Mouse (Mus musculus) lung, embryonic 14.5 days (tissue): ENCODE results near the gene Snx29. TPM values are rescaled to one million over a fixed set of nuclear protein-coding genes. Genes with fewer than 3 reads are reported as not detected.
"Not testable (repeated sequence)": the region's sequence is repeated elsewhere in the genome, so short reads cannot be mapped to it uniquely, and the experiment has no call there.

ENCODE experiments used
- ATAC-seq: fragments of 200-750 bp; cut with Nextera tagmentation; 2 replicates; pipeline ENCODE4 v1.8.0; 2017; ENCODE audit warnings: mild to moderate bottlenecking, moderate TSS enrichment, moderate library complexity; ENCODE audit not compliant: insufficient read depth
- DNase-seq: peaks from one replicate; pipeline ENCODE4 v3.0.0-alpha.2; 2015
- H3K27ac ChIP-seq: fragments of 300-500 bp; sonication (generic); 2 replicates; pipeline ENCODE4 v1.5.1; 2014; ENCODE audit warnings: low read depth, mild to moderate bottlenecking, moderate library complexity
- H3K27me3 ChIP-seq: fragments of 300-500 bp; sonication (generic); 2 replicates; pipeline ENCODE4 v1.6.1; 2014; ENCODE audit warnings: low read length, control low read depth; ENCODE audit not compliant: insufficient read depth
- H3K36me3 ChIP-seq: fragments of 300-500 bp; sonication (generic); 2 replicates; pipeline ENCODE4 v1.6.1; 2014; ENCODE audit warnings: control low read depth; ENCODE audit not compliant: insufficient read depth
- H3K4me1 ChIP-seq: fragments of 300-500 bp; sonication (generic); 2 replicates; pipeline ENCODE4 v1.6.1; 2014; ENCODE audit warnings: antibody characterized with exemption, control low read depth; ENCODE audit not compliant: insufficient read depth
- H3K4me2 ChIP-seq: fragments of 300-500 bp; sonication (generic); 2 replicates; pipeline ENCODE4 v1.6.1; 2014; ENCODE audit warnings: mild to moderate bottlenecking
- H3K4me3 ChIP-seq: fragments of 300-500 bp; sonication (generic); 2 replicates; pipeline ENCODE4 v1.5.1; 2014; ENCODE audit warnings: low read depth, low read length
- H3K9ac ChIP-seq: fragments of 300-500 bp; sonication (generic); 2 replicates; pipeline ENCODE4 v1.6.1; 2014
- H3K9me3 ChIP-seq: fragments of 300-500 bp; sonication (generic); 2 replicates; pipeline ENCODE4 v1.6.1; 2016; ENCODE audit warnings: low read depth, low read length, control low read depth
- CTCF ChIP-seq: IDR thresholded peaks from 2 replicates; pipeline ENCODE4 v1.5.1; 2016; ENCODE audit warnings: antibody characterized with exemption, low read depth
- WGBS: fragments of 180-500 bp; shearing (Covaris S2); extraction: QIAGEN DNeasy Blood & Tissue Kit; methylation state at CpG from one replicate; pipeline ENCODE4 v1.1.7; 2014; 5-methylcytosine and 5-hydroxymethylcytosine counted together
- polyA plus RNA-seq: library from polyadenylated mRNA; unstranded; fragments of >200 nt; fragmentation: Nextera tagmentation; extraction: Ambion mirVana; gene quantifications from 2 replicates; pipeline ENCODE4 v1.2.1, GENCODE M21; 2014

Snx29 gene
- polyA plus RNA-seq, 1 experiment from 2014 or later, result 10.3 TPM

- ATAC-seq (no peak), DNase-seq (no peak)
- Histone ChIP-seq H3K27me3 (no peaks in the 10 kb centered on the region), H3K36me3 (no peaks in the 10 kb centered on the region), H3K4me1 (no peaks in the 10 kb centered on the region), H3K27ac (no peak overlapping the region), H3K4me3 (no peak overlapping the region), H3K9ac (no peak overlapping the region), H3K4me2 (no peak overlapping the region), H3K9me3 (no peaks in the 10 kb centered on the region)
- TF ChIP-seq CTCF, result no peak
- 76% methylated on average over 3 of the region's 3 CpGs for WGBS
Observed at GRCm38 (mm10) chr16:11437641-11438040, 114.9 kb downstream of the Snx29 start.

- Histone ChIP-seq H3K27me3 (no peaks in the 10 kb centered on the region), H3K9ac (no peak overlapping the region)
- no peak for TF ChIP-seq CTCF
Observed at GRCm38 (mm10) chr16:11439417-11439816, 116.7 kb downstream of the Snx29 start.

GRCm38 (mm10) chr16:11441616-11442015 is 118.9 kb downstream of the Snx29 start:
- H3K9me3 ChIP-seq, result no peaks in the 10 kb centered on the region
- no peak overlapping the region for H3K4me2 ChIP-seq
- no peaks in the 10 kb centered on the region for H3K27me3 ChIP-seq
- no peaks in the 10 kb centered on the region for H3K4me1 ChIP-seq
- H3K27ac ChIP-seq, result no peak overlapping the region
- ATAC-seq (no peak), DNase-seq (no peak)
- no peaks in the 10 kb centered on the region for H3K36me3 ChIP-seq
- TF ChIP-seq CTCF, result no peak
- no peak overlapping the region for H3K9ac ChIP-seq
- WGBS, result 79% methylated on average over 4 of the region's 4 CpGs
- no peak overlapping the region for H3K4me3 ChIP-seq

More at GRCm38 (mm10) chr16:11439417-11439816, 116.7 kb downstream of the Snx29 start:
- no peaks in the 10 kb centered on the region for H3K36me3 ChIP-seq
- no peaks in the 10 kb centered on the region for H3K4me1 ChIP-seq
- peak; percentile 19 for DNase-seq
- H3K4me2 ChIP-seq, result no peak overlapping the region
- H3K9me3 ChIP-seq, result no peaks in the 10 kb centered on the region
- peak overlapping the region; percentile 3; the same call in 1 of the 2 replicates for H3K27ac ChIP-seq
- whole genome bisulfite sequencing, result 49% methylated on average over 6 of the region's 6 CpGs
- H3K4me3 ChIP-seq, result no peak overlapping the region
- peak; percentile 47; the same call in 1 of the 2 replicates for ATAC-seq

DNA sequence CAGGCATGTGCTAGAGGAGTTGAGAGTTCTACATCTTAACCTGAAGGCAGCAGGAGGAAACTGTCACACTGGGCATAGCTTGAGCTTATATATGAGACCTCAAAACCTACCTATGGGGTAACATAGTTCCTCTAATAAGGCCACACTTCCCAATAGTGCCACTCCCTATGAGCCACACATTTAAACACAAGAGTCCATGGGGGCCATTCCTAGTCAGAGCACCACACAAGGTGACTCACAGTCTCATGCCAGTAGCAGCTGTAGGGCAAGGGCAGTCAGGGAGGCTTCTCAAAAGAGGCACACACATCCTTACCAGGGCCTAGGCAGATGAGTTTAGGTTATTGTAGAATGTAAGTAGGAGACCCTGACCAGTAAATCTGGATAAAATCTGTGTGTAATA is 119.8 kb downstream of the Snx29 start:
- ATAC-seq, result no peak
- Histone ChIP-seq H3K36me3 (0 out of 2 replicates have a peak, but pooled peaks cover 4% of the 10 kb centered on the region), H3K27me3 (no peaks in the 10 kb centered on the region), H3K9me3 (no peaks in the 10 kb centered on the region), H3K9ac (no peak overlapping the region), H3K4me2 (no peak overlapping the region), H3K27ac (no peak overlapping the region), H3K4me3 (no peak overlapping the region), H3K4me1 (no peaks in the 10 kb centered on the region)
- TF ChIP-seq CTCF, result no peak
- no peak for DNase-seq

GRCm38 (mm10) chr16:11444626-11445025 is 121.9 kb downstream of the Snx29 start:
- H3K9me3 ChIP-seq, result no peaks in the 10 kb centered on the region
- H3K27ac ChIP-seq, result no peak overlapping the region
- H3K4me2 ChIP-seq, result no peak overlapping the region
- ATAC-seq (no peak), DNase-seq (no peak)
- H3K4me1 ChIP-seq, result no peaks in the 10 kb centered on the region
- no peaks in the 10 kb centered on the region for H3K27me3 ChIP-seq
- 0 out of 2 replicates have a peak, but pooled peaks cover 5% of the 10 kb centered on the region for H3K36me3 ChIP-seq
- H3K4me3 ChIP-seq, result no peak overlapping the region
- no peak overlapping the region for H3K9ac ChIP-seq
- no peak for TF ChIP-seq CTCF
- 57% methylated on average over 1 of the region's 1 CpGs for WGBS

DNA sequence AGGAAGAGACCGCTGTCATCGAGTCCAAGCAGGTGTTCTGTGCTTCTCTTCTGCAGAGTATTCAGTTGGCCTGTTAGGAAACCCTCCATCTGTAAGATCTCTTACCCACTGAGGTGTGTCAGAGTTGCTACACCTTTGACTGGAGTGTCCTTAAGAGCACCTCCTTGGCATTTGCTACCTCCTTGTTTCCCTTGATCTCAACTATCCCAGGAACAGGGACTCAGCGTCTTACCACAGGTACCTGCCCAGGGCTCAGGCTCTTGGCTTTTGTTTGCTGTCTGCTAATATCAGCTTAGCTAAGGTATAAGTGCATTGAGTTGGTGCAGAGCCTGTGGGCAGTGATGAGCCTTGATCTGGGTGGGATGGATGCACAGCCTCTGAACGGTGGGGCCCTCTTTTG is 124.3 kb downstream of the Snx29 start:
- Histone ChIP-seq H3K4me2 (no peak overlapping the region), H3K36me3 (0 out of 2 replicates have a peak, but pooled peaks cover 5% of the 10 kb centered on the region), H3K9ac (no peak overlapping the region), H3K4me1 (no peaks in the 10 kb centered on the region), H3K9me3 (no peaks in the 10 kb centered on the region), H3K27me3 (no peaks in the 10 kb centered on the region), H3K27ac (no peak overlapping the region), H3K4me3 (no peak overlapping the region)
- DNase-seq, result no peak
- no peak for TF ChIP-seq CTCF
- WGBS, result 84% methylated on average over 4 of the region's 4 CpGs
- no peak for ATAC-seq

DNA sequence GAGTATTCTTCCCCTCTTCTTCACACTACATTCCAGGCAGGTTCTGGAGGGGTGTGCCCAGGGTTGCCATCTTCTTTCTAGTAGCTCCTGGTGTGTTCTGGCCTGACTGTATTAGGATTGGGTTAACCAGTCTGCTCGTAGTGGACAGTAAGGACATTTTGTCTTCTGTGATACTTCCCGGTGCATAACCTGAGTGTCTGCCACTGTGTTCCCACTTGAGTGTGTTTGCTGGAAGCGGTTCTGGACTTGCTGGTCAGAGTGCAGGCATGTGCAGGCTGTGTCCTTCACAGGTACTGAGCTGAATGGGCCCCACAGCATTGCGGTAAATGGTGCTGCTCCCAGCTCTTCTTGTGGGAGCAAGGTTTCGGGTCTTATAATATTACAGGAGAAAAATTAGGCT is 125.2 kb downstream of the Snx29 start:
- Histone ChIP-seq H3K36me3 (0 out of 2 replicates have a peak, but pooled peaks cover 5% of the 10 kb centered on the region), H3K4me2 (no peak overlapping the region), H3K4me3 (no peak overlapping the region), H3K9ac (no peak overlapping the region), H3K4me1 (no peaks in the 10 kb centered on the region), H3K27ac (no peak overlapping the region), H3K27me3 (no peaks in the 10 kb centered on the region), H3K9me3 (no peaks in the 10 kb centered on the region)
- ATAC-seq (no peak), DNase-seq (no peak)
- TF ChIP-seq CTCF, result no peak
- 83% methylated on average over 5 of the region's 5 CpGs for WGBS

DNA sequence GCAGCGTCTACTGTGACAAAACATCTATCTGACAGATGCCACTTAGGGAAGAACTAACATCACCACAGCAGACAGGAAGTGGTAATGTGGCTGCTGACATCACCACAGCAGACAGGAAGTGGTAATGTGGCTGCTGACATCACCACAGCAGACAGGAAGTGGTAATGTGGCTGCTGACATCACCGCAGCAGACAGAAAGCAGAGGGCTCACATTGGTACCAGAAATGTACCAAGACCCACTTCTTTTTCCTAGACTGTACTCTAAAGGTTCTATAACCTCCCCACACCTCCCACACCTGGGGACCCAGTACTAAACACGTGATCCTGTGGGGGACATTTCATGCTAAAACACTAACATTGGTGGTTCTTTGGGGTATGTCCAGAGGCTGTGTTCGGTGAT is 126.0 kb downstream of the Snx29 start:
- not testable (repeated sequence) for H3K36me3 ChIP-seq, H3K9ac ChIP-seq, H3K27ac ChIP-seq, H3K9me3 ChIP-seq, ATAC-seq, H3K4me2 ChIP-seq, DNase-seq, H3K27me3 ChIP-seq, H3K4me3 ChIP-seq, H3K4me1 ChIP-seq
- 94% methylated on average over 4 of the region's 4 CpGs for whole genome bisulfite sequencing
